Mouse (Mus musculus): ENCODE measurements around the gene Cenpo.

DNA sequence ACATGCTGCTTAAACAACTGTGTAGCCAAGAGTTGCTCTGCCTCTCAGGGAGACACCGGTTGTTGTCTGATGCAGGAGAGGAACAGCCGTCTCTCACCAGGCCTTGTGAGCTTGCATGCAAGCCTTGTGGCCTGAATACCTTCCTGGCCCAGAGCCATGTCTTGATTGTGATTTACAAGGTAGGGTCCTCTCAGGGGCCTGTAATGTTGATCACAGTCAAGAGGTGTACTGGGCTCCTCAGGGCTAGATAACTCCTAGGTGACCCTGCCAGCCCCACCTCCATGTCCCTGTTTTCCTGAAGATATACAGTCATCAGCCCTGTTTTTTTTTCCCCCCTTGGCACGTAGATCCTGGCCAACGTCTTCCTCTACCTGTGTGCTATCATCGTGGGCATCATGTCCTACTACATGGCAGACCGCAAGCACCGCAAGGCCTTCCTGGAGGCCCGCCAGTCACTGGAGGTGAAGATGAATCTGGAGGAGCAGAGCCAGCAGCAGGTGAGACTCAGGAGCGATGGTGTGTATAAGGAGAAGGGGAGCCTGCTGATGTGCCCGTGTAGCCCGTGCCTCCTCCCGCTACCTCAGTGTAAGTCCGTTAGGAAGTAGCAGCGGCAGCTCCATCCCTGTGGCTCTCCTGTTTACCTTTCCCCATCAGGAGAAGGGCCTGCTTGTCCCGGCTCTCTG lies 60.8 kb downstream of the Cenpo start:
- TF ChIP-seq JUND (conservative IDR thresholded peaks at IDR 0.05; ENCODE audit: low read depth, low read length) (no peak), POLR2A (IDR thresholded peaks at IDR 0.05; ENCODE audit: low read depth, low read length) (no peak), CTCF (conservative IDR thresholded peaks at IDR 0.05 in 1 of 2, IDR thresholded peaks at IDR 0.05 in 1 of 2; ENCODE audit: low read depth in 2 of 2, low read length in 2 of 2) (no peak)

Measured in CH12.LX (cell line).